Mouse (Mus musculus) CD4-positive, CD25-positive, alpha-beta regulatory T cell (primary cell): ENCODE results near the gene Gal3st2b. TPM values are rescaled to one million over a fixed set of nuclear protein-coding genes. Genes with fewer than 3 reads are reported as not detected.

Experiments used
- polyA plus RNA-seq: library from polyadenylated mRNA; unstranded; fragments of 100-300 nt; shearing (Covaris generic); gene quantifications from one replicate; pipeline ENCODE4 v1.2.1, GENCODE M21; 2017

The Gal3st2b gene
- polyA plus RNA-seq, result not detected

GRCm38 (mm10) chr1:93918011-93918410, at the start of gene Gal3st2b:
TSS of gene Gal3st2b (plus strand) at chr1:93918311.

GRCm38 (mm10) chr1:93990209-93990608, 72.1 kb downstream of the Gal3st2b start, which contains the start of gene Gal3st2c:
TSS of gene Gal3st2c (plus strand) at chr1:93990509.

Other genes with a start within 250 kb of the Gal3st2b start
- 0.23 TPM for gene Bok, start 232.7 kb upstream of the Gal3st2b start, polyA plus RNA-seq
- gene Atg4b, start 166.8 kb upstream of the Gal3st2b start, polyA plus RNA-seq, result 108 TPM
- 32.3 TPM for gene Thap4, start 163.4 kb upstream of the Gal3st2b start, polyA plus RNA-seq
- gene Dtymk, start 116.4 kb upstream of the Gal3st2b start, polyA plus RNA-seq, result 144 TPM
- gene Ing5, start 114.3 kb upstream of the Gal3st2b start, polyA plus RNA-seq, result 27.8 TPM
- gene D2hgdh, start 93.4 kb upstream of the Gal3st2b start, polyA plus RNA-seq, result 35.1 TPM
- gene Gal3st2, start 57.0 kb upstream of the Gal3st2b start, polyA plus RNA-seq, result not detected
- gene Gal3st2c, start 72.2 kb downstream of the Gal3st2b start, polyA plus RNA-seq, result 0.10 TPM
- not detected for gene Neu4, start 102.1 kb downstream of the Gal3st2b start, polyA plus RNA-seq
- 86.7 TPM for gene Pdcd1, start 134.2 kb downstream of the Gal3st2b start, polyA plus RNA-seq